Mouse (Mus musculus): ENCODE data around the gene Fancd2os.
A peak's percentile ranks its signal among the peaks of the same experiment; 100 is the strongest.

The Fancd2os gene

GRCm38 (mm10) chr6:113600543-113601139 is at the start of gene Fancd2os:
Fancd2os (minus strand) TSS chr6:113600715.
- DNase-seq (ENCODE audit: low spot score), result no peak

- no peak for DNase-seq (ENCODE audit: low spot score)
Measured at GRCm38 (mm10) chr6:113650197-113650640, 49.7 kb upstream of the Fancd2os start.

GRCm38 (mm10) chr6:113649346-113650196 is 49.1 kb upstream of the Fancd2os start:
- no peak for DNase-seq (ENCODE audit: low spot score)

GRCm38 (mm10) chr6:113644808-113645207 is 44.3 kb upstream of the Fancd2os start:
- DNase-seq (ENCODE audit: low spot score), result no peak

- DNase-seq (ENCODE audit: low spot score), result no peak
Measured at GRCm38 (mm10) chr6:113643967-113644366, 43.5 kb upstream of the Fancd2os start.

GRCm38 (mm10) chr6:113643021-113643420 is 42.5 kb upstream of the Fancd2os start:
- no peak for DNase-seq (ENCODE audit: low spot score)

- no peak for DNase-seq (ENCODE audit: low spot score)
Measured at GRCm38 (mm10) chr6:113642605-113643004, 42.1 kb upstream of the Fancd2os start.

- no peak for DNase-seq (ENCODE audit: low spot score)
Measured at GRCm38 (mm10) chr6:113639201-113639600, 38.7 kb upstream of the Fancd2os start.

- peak; percentile 96 for DNase-seq (ENCODE audit: low spot score)
Measured at GRCm38 (mm10) chr6:113638302-113639040, 38.0 kb upstream of the Fancd2os start, which contains the start of gene Irak2. Irak2 (plus strand) TSS chr6:113638467.

GRCm38 (mm10) chr6:113632863-113633262 is 32.3 kb upstream of the Fancd2os start:
- DNase-seq (ENCODE audit: low spot score), result no peak

- DNase-seq (ENCODE audit: low spot score), result no peak
Measured at GRCm38 (mm10) chr6:113630322-113630721, 29.8 kb upstream of the Fancd2os start.

- no peak for DNase-seq (ENCODE audit: low spot score)
Measured at GRCm38 (mm10) chr6:113624989-113625770, 24.7 kb upstream of the Fancd2os start.

- peak; percentile 90 for DNase-seq (ENCODE audit: low spot score)
Measured at GRCm38 (mm10) chr6:113623941-113624751, 23.6 kb upstream of the Fancd2os start, which contains the start of gene Vhl. Vhl (plus strand) TSS chr6:113623959.

GRCm38 (mm10) chr6:113623386-113623785 is 22.9 kb upstream of the Fancd2os start:
- no peak for DNase-seq (ENCODE audit: low spot score)

GRCm38 (mm10) chr6:113615489-113615888 is 15.0 kb upstream of the Fancd2os start:
- no peak for DNase-seq (ENCODE audit: low spot score)

- no peak for DNase-seq (ENCODE audit: low spot score)
Measured at GRCm38 (mm10) chr6:113614997-113615396, 14.5 kb upstream of the Fancd2os start.

GRCm38 (mm10) chr6:113614152-113614551 is 13.6 kb upstream of the Fancd2os start:
- DNase-seq (ENCODE audit: low spot score), result no peak

- no peak for DNase-seq (ENCODE audit: low spot score)
Measured at GRCm38 (mm10) chr6:113612258-113612969, 11.9 kb upstream of the Fancd2os start.

GRCm38 (mm10) chr6:113609293-113609692 is 8.8 kb upstream of the Fancd2os start:
- DNase-seq (ENCODE audit: low spot score), result no peak

GRCm38 (mm10) chr6:113608871-113609270 is 8.4 kb upstream of the Fancd2os start:
- no peak for DNase-seq (ENCODE audit: low spot score)
